Mouse (Mus musculus): ENCODE data around the gene Rabgap1. TPM values are rescaled to one million over a fixed set of nuclear protein-coding genes. Genes with fewer than 3 reads are reported as not detected.

Rabgap1 gene
- total RNA-seq (2023), result 40.4 TPM

DNA sequence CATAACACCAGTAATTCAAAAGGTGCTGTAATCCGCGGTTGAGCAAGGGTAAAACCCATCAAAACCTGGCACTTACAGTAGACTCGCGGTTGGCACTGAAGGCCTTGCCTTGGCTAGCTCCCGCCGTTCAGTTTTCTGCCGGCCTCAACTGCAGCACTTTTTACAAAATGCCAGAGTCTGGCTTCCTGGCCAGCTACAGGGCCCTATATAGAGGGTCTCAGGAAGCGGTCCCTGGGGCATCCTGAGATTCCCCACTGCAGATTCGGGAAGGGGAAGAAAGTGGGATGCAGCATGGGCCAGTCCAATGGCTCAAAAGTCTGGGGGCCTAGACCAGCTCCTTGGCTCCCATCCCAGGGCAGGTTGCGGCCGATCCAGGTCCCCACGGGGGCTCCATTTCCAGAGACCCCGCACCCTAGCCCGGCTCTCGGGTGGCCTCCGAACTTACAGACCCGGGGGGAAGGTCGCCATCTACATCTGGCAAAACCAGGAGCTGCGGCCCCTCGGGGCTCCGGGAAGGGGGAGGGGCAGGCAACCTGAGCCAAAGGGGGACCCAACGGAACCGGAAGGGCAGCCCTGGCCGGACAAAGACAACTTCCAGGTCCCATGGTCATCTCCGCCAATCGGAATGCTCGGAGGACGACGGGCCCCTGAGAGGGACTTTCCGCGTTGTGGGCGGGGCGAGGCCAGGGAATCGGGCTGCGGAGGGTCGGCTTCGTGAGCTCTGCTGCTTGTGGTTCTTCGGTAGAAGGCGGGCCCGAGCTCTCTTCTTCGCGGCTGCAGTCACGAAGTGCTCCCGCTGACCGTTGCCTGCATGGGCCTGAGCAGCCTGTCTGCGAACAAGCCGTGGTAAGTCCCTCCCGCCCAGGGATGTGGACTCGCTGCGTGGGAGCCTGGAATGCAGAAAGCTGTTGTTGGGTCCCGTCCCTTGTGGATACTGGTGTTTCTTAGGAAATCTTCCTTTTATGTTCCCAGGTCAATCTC, at the start of gene Rabgap1, which contains the start of the genes Zbtb26 and Zbtb6:
Rabgap1 (plus strand) TSS at position 669 of the 981 bp plus-strand sequence.
Zbtb26 (minus strand) TSS at position 525 of the 981 bp plus-strand sequence.
Zbtb6 (minus strand) TSS at position 561 of the 981 bp plus-strand sequence.

DNA sequence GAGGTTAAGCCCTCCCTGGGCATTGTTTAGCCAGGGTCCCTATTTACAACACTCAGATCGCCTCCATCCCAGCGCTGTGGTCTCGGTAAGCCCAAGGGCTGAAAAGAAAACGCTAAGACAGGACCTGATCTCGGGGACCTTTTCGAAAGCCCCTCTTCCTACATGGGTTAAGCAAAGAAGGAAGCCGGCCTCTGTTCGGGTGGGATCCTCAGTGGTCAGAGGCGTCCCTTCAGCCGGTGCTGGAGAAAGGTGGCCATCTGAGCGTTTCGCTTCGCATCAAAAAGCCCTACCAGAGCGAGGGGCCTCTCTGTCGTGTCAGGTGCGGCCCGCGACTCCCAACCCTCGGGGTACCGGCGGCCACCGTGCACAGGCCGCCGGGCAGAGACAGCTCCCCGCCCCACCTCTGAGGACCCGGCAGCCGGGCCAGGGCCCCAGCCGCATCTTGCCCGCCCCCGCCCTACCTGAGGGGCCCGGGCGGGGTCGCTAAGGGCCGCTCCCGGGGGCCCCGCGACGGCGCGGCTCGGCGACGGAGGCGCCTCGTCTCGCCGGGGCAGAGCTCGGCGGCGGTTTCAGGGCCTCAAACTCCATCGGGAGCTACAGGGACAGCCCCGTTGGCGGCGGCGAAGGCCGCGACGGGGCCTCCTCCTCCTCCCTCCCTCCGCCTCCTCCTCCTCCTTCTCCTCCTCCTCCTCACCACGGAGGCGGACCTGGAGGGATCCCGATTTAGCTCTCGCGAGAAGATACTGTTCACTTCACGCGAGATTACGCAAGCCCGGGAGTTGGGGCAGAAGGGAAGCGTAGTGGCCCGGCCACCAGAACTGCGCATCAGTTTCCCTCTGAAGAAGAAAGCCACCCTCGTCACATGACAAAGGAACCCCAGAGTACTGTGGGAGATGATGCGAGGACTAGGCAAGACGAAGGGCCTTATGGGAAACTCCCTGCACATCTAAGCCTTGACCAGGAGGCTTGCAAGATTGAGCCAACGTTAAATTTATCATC, 20.5 kb upstream of the Rabgap1 start, which contains the start of gene Rc3h2:
Rc3h2 (minus strand) TSS at position 598 of the 999 bp plus-strand sequence.

DNA sequence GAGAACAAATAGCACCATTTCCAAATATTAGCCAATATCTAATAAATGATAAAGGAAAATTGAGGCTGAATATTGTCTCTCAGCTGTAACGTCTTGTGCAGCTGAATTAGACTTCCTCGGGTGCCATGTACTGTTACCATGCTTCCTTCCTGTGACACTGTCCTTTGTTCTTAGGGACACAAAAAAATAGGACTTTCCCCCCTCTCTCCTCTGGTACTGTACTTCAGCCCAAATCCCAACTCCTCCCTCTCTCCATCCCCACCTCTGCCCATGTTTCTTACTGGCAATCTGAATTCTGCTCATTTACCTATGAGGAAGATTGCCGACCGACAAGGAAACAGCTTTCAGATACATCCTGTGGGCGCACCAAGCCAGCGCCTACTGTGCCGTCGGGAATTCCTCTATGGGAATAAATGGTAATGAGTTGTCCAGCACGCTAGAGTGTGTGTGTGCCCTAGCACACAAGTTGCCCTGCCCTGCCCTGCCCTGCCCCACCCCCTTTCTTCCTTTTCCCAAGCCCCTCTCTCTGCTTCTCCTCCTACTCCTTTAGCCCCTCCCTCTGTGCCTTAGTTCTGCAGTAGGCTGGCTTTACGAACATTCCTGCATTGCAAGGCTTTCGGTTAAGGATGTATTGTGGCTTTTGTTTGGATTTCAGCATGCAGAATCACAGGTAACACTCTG, 73.1 kb downstream of the Rabgap1 start, which contains the start of gene Gpr21:
Gpr21 (plus strand) TSS at position 303 of the 681 bp plus-strand sequence.

Other genes starting within 250 kb of the Rabgap1 start
- gene Olfr366, start 231.7 kb upstream of the Rabgap1 start, total RNA-seq (2023), result not detected
- gene Olfr368, start 116.8 kb upstream of the Rabgap1 start, total RNA-seq (2023), result not detected
- gene Pdcl, start 83.9 kb upstream of the Rabgap1 start, total RNA-seq (2023), result 30.3 TPM
- gene Rc3h2, start 20.4 kb upstream of the Rabgap1 start, total RNA-seq (2023), result 56.0 TPM
- 3.6 TPM for gene Zbtb26, start 144 bp upstream of the Rabgap1 start, total RNA-seq (2023)
- 16.3 TPM for gene Zbtb6, start 108 bp upstream of the Rabgap1 start, total RNA-seq (2023)
- gene Gpr21, start 73.1 kb downstream of the Rabgap1 start, total RNA-seq (2023), result 3.9 TPM